Mouse (Mus musculus): ENCODE results near the gene Ebf1. TPM values are rescaled to one million over a fixed set of nuclear protein-coding genes. Genes with fewer than 3 reads are reported as not detected.

Ebf1 gene
- polyA plus RNA-seq, 1 experiment from 2014 or later: 13.0 TPM

DNA sequence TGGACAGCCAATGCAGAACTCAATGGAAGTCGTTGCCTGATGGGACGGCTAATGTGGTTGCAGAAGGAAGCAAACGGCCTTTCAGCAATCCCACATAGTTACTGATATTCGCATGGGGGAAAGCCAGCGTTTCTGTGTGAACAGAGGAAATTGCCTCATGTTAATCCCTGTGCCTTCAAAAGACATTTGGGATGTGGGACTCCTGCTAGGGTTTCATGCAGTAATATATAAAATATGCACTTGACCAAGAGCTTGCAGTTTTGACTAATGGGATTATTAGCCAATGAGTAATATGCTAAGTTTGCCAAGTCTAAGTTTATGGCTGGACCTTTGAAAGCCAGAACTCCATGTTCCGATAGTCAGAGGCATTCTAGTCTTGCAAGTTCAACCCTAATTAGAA, 331.4 kb downstream of the Ebf1 start:
- H3K9ac ChIP-seq: no peak overlapping the region
- no peaks in the 10 kb centered on the region for H3K27me3 ChIP-seq (replicated peaks)
- no peaks in the 10 kb centered on the region for H3K4me1 ChIP-seq
- H3K36me3 ChIP-seq: no peaks in the 10 kb centered on the region
- H3K4me2 ChIP-seq: no peak overlapping the region
- H3K4me3 ChIP-seq: no peak overlapping the region
- H3K27ac ChIP-seq (replicated peaks): no peak overlapping the region
- ATAC-seq (ENCODE audit: extremely low read depth, insufficient number of reproducible peaks, low FRiP score, low TSS enrichment): no peak
- WGBS: 78% methylated on average over 6 of the region's 6 CpGs
- H3K9me3 ChIP-seq: no peaks in the 10 kb centered on the region

- Histone ChIP-seq H3K4me3 (no peak overlapping the region), H3K27me3 (replicated peaks) (no peaks in the 10 kb centered on the region), H3K4me2 (no peak overlapping the region), H3K9me3 (no peaks in the 10 kb centered on the region), H3K9ac (no peak overlapping the region), H3K27ac (replicated peaks) (no peak overlapping the region), H3K4me1 (no peaks in the 10 kb centered on the region), H3K36me3 (no peaks in the 10 kb centered on the region)
- 63% methylated on average over 3 of the region's 3 CpGs for WGBS
- ATAC-seq (ENCODE audit: extremely low read depth, insufficient number of reproducible peaks, low FRiP score, low TSS enrichment): no peak
Measured at GRCm38 (mm10) chr11:44949140-44949539, 332.0 kb downstream of the Ebf1 start.

GRCm38 (mm10) chr11:44950319-44950718, 333.2 kb downstream of the Ebf1 start:
- H3K9ac ChIP-seq: no peak overlapping the region
- no peaks in the 10 kb centered on the region for H3K36me3 ChIP-seq
- 79% methylated on average over 9 of the region's 9 CpGs for WGBS
- no peak overlapping the region for H3K4me2 ChIP-seq
- no peak overlapping the region for H3K4me3 ChIP-seq
- no peaks in the 10 kb centered on the region for H3K9me3 ChIP-seq
- ATAC-seq (ENCODE audit: extremely low read depth, insufficient number of reproducible peaks, low FRiP score, low TSS enrichment): no peak
- no peaks in the 10 kb centered on the region for H3K27me3 ChIP-seq (replicated peaks)
- no peak overlapping the region for H3K27ac ChIP-seq (replicated peaks)
- H3K4me1 ChIP-seq: no peaks in the 10 kb centered on the region

DNA sequence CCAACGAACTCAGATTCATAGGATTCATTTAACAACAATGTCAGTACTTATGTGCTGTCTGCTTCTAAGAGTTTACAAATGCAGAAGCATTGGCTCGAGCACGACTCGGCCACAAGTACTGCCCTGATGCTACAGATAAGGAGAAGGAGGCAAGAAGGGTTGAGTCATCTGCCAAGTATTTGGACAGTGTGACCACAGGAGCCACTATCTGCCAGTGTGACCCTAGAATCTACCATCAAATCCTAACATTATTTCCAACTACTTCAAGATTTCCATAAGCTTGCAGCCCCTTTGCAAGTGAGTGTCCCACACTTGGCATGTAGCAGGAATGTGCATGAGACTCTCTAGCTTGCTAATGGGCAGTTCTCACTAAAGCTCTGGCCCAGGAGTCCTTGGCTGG, 334.4 kb downstream of the Ebf1 start:
- Histone ChIP-seq H3K4me1 (no peaks in the 10 kb centered on the region), H3K9me3 (no peaks in the 10 kb centered on the region), H3K4me2 (no peak overlapping the region), H3K27me3 (replicated peaks) (no peaks in the 10 kb centered on the region), H3K9ac (no peak overlapping the region), H3K36me3 (no peaks in the 10 kb centered on the region), H3K4me3 (no peak overlapping the region), H3K27ac (replicated peaks) (no peak overlapping the region)
- ATAC-seq (ENCODE audit: extremely low read depth, insufficient number of reproducible peaks, low FRiP score, low TSS enrichment): no peak
- 54% methylated on average over 4 of the region's 4 CpGs for WGBS

- Histone ChIP-seq H3K9me3 (no peaks in the 10 kb centered on the region), H3K4me2 (no peak overlapping the region), H3K27ac (replicated peaks) (no peak overlapping the region), H3K4me1 (no peaks in the 10 kb centered on the region), H3K9ac (no peak overlapping the region), H3K36me3 (no peaks in the 10 kb centered on the region), H3K27me3 (replicated peaks) (no peaks in the 10 kb centered on the region), H3K4me3 (no peak overlapping the region)
- ATAC-seq (ENCODE audit: extremely low read depth, insufficient number of reproducible peaks, low FRiP score, low TSS enrichment): no peak
- 76% methylated on average over 1 of the region's 1 CpGs for WGBS
Measured at GRCm38 (mm10) chr11:44953337-44953736, 336.2 kb downstream of the Ebf1 start.

GRCm38 (mm10) chr11:44953863-44954262, 336.7 kb downstream of the Ebf1 start:
- Histone ChIP-seq H3K9ac (no peak overlapping the region), H3K27me3 (replicated peaks) (no peaks in the 10 kb centered on the region), H3K4me2 (no peak overlapping the region), H3K9me3 (no peaks in the 10 kb centered on the region), H3K36me3 (no peaks in the 10 kb centered on the region), H3K4me3 (no peak overlapping the region), H3K4me1 (no peaks in the 10 kb centered on the region), H3K27ac (replicated peaks) (no peak overlapping the region)
- no peak for ATAC-seq (ENCODE audit: extremely low read depth, insufficient number of reproducible peaks, low FRiP score, low TSS enrichment)
- 80% methylated on average over 11 of the region's 11 CpGs for WGBS

DNA sequence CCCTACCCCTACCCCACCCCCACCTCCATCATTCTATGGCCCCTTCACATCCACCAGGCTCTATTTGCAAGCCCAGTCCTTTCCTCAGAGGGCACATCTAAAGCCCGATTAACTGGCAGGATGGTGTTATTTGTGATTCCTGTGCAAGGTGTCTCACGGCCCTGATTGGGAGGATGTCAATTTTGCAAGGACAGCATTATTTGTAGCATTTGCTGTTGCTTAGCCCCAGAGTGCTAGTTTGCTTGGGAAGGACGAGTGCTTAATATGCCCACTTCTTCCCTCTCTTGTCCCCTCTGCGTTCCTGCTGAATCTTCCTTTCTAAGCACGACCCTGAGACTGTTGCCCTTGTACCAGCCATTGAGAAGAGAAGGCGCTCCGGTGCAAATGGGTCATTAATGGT, 337.2 kb downstream of the Ebf1 start:
- Histone ChIP-seq H3K36me3 (no peaks in the 10 kb centered on the region), H3K27me3 (replicated peaks) (no peaks in the 10 kb centered on the region), H3K4me3 (no peak overlapping the region), H3K9me3 (no peaks in the 10 kb centered on the region), H3K9ac (no peak overlapping the region), H3K4me2 (no peak overlapping the region), H3K27ac (replicated peaks) (no peak overlapping the region), H3K4me1 (no peaks in the 10 kb centered on the region)
- ATAC-seq (ENCODE audit: extremely low read depth, insufficient number of reproducible peaks, low FRiP score, low TSS enrichment): no peak
- WGBS: 75% methylated on average over 7 of the region's 7 CpGs

GRCm38 (mm10) chr11:44962746-44963440, 345.8 kb downstream of the Ebf1 start:
- Histone ChIP-seq H3K36me3 (no peaks in the 10 kb centered on the region), H3K9me3 (no peaks in the 10 kb centered on the region), H3K4me3 (no peak overlapping the region), H3K4me1 (no peaks in the 10 kb centered on the region), H3K27ac (replicated peaks) (no peak overlapping the region), H3K4me2 (no peak overlapping the region), H3K9ac (no peak overlapping the region), H3K27me3 (replicated peaks) (no peaks in the 10 kb centered on the region)
- ATAC-seq (ENCODE audit: extremely low read depth, insufficient number of reproducible peaks, low FRiP score, low TSS enrichment): no peak
- WGBS: 76% methylated on average over 14 of the region's 14 CpGs

DNA sequence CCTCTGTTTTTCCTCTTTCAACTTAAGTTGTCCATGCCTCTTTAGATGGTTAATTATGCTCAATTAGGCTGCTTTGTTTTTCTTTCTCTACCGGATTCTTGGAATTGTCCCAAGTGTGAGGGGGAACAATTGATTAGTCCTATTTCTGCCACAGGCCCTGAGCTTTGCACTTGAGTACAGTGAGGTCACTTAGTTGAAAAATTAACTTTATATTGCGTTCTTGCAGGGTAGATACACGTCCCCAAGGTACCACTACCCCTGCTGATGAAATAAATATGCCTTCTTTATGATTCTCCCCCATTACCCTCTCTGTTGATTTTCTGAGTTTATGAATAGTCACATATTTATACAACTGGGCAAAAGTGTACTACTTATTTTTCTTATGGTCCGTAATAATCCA, 351.9 kb downstream of the Ebf1 start:
- Histone ChIP-seq H3K27me3 (replicated peaks) (no peaks in the 10 kb centered on the region), H3K4me2 (no peak overlapping the region), H3K4me1 (no peaks in the 10 kb centered on the region), H3K4me3 (no peak overlapping the region), H3K27ac (replicated peaks) (no peak overlapping the region), H3K9me3 (no peaks in the 10 kb centered on the region), H3K9ac (no peak overlapping the region), H3K36me3 (no peaks in the 10 kb centered on the region)
- no peak for ATAC-seq (ENCODE audit: extremely low read depth, insufficient number of reproducible peaks, low FRiP score, low TSS enrichment)
- WGBS: 63% methylated on average over 4 of the region's 4 CpGs

GRCm38 (mm10) chr11:44974271-44974670, 357.2 kb downstream of the Ebf1 start:
- 79% methylated on average over 7 of the region's 7 CpGs for WGBS
- Histone ChIP-seq H3K4me3 (no peak overlapping the region), H3K9me3 (no peaks in the 10 kb centered on the region), H3K4me1 (peaks cover 9% of the 10 kb centered on the region), H3K9ac (no peak overlapping the region), H3K36me3 (no peaks in the 10 kb centered on the region), H3K27me3 (replicated peaks) (no peaks in the 10 kb centered on the region), H3K27ac (replicated peaks) (no peak overlapping the region), H3K4me2 (no peak overlapping the region)
- no peak for ATAC-seq (ENCODE audit: extremely low read depth, insufficient number of reproducible peaks, low FRiP score, low TSS enrichment)

DNA sequence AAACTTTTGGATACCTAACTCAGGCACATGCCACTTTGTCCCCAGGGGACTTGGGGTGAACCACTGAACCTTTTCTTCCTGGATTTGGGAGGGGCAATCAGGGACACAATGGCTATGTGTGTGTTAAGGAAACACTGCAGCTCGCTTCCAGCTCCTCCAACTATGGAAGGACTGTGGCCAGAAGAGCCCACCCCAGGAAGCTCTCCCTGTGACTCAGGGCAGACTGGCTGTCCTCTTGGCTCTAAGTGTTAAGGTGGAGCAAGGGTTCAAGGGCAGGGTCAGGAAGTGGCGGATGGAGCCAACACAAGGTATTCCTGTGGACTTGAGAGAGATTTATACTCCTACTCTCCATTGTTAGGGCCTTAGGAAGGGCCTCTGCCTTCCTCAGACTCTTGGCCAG, 358.0 kb downstream of the Ebf1 start:
- ATAC-seq (ENCODE audit: extremely low read depth, insufficient number of reproducible peaks, low FRiP score, low TSS enrichment): no peak
- no peak overlapping the region for H3K27ac ChIP-seq (replicated peaks)
- no peak overlapping the region for H3K4me3 ChIP-seq
- no peaks in the 10 kb centered on the region for H3K9me3 ChIP-seq
- H3K36me3 ChIP-seq: no peaks in the 10 kb centered on the region
- H3K27me3 ChIP-seq (replicated peaks): no peaks in the 10 kb centered on the region
- WGBS: 62% methylated on average over 2 of the region's 2 CpGs
- no peak overlapping the region for H3K9ac ChIP-seq
- H3K4me1 ChIP-seq: peaks cover 14% of the 10 kb centered on the region
- H3K4me2 ChIP-seq: no peak overlapping the region

DNA sequence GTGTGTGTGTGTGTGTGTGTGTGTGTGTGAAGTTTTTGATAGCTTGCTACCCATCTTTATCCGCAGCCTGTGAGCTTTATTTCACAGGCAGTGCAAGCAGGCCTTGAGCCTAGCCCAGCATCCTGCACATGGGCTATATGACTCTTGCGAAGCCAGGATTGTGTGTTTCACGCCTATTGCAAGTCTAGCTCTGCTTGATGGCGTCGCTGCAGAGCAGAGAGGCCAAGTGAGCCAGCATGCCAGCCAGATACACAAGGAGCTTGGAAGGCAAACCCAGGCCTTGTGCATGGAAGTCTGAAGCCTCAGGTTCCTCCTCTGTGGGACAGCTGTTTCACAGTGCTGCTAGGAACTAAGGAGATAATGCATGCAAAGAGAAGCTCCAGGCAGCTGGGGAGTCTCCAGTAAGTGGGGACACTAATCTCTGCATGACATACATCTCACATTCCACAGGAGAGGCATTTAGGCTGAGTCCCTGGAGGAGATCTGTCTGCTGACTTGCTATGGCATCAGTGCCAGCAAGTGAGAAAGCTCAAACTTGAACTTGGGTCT, 359.2 kb downstream of the Ebf1 start:
- peaks cover 14% of the 10 kb centered on the region for H3K4me1 ChIP-seq
- no peaks in the 10 kb centered on the region for H3K27me3 ChIP-seq (replicated peaks)
- H3K4me3 ChIP-seq: no peak overlapping the region
- H3K36me3 ChIP-seq: no peaks in the 10 kb centered on the region
- H3K4me2 ChIP-seq: no peak overlapping the region
- ATAC-seq (ENCODE audit: extremely low read depth, insufficient number of reproducible peaks, low FRiP score, low TSS enrichment): no peak
- no peak overlapping the region for H3K9ac ChIP-seq
- H3K27ac ChIP-seq (replicated peaks): no peak overlapping the region
- WGBS: 73% methylated on average over 5 of the region's 5 CpGs
- H3K9me3 ChIP-seq: no peaks in the 10 kb centered on the region

Data from heart, embryonic 13.5 days (tissue).